ENCODE assay signal across 9 mouse cellular contexts in the genomic region with DNA sequence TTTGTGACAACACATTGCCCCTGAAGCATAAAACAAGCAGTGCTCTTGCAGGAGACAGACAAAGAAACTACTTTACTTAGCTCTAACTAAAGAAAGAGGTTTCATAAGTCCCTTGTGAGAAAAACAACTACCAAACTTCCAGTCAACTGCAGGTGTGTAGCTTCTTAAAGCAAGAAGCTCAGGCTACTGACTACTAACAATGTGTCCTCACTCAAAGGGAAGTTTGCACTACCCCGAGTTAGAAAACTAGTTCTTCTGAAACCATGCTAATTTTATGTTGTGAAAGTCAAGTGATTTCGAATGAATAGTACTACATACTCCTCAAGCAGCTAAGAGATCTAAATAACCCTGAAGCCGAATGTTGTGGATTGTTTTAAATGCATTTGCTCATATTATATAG. TPM values are rescaled to one million over a fixed set of nuclear protein-coding genes. Genes with fewer than 3 reads are reported as not detected.
DNase-seq lines count a peak whose midpoint lies in the region; ATAC-seq and TF ChIP-seq lines count a peak whose summit lies in the region.
"Had no signal": no experiment of that assay in that cellular context is flagged by ENCODE, and none has a peak within 500 bp of the region (broad histone marks: within the 10 kb centered on the region; RNA-seq: fewer than 3 reads in every experiment).

No protein-coding gene starts in this region.

- peaks cover 0 to 4% of the 10 kb centered on the region in 2 experiments; a peak in 1 of 4 replicates for H3K4me1 ChIP-seq in heart, embryonic 14.5 days (ENCODE audit: control insufficient read depth in 2 of 2, insufficient read depth in 2 of 2, low read length in 2 of 2)
- H3K4me1 ChIP-seq in forebrain, postnatal 0 days (ENCODE audit: insufficient read depth): no peaks in the 10 kb centered on the region
- peaks cover 2% of the 10 kb centered on the region; the same call in 1 of the 2 replicates for H3K4me1 ChIP-seq in liver, embryonic 16.5 days (ENCODE audit: control insufficient read depth, low read depth, low read length)

- no peaks in the 10 kb centered on the region for H3K27me3 ChIP-seq in heart, embryonic 14.5 days (ENCODE audit: control insufficient read depth, insufficient read depth, low read length)
- H3K27me3 ChIP-seq in forebrain, postnatal 0 days (ENCODE audit: insufficient read depth, low read length): no peaks in the 10 kb centered on the region
- H3K27me3 ChIP-seq in liver, embryonic 16.5 days (ENCODE audit: control insufficient read depth, insufficient read depth, low read depth, low read length): no peaks in the 10 kb centered on the region

- peak overlapping the region in 1 of 2 experiments; percentile 30; a peak in 1 of 4 replicates for H3K27ac ChIP-seq in heart, embryonic 14.5 days (replicated peaks in 1 of 2; ENCODE audit: control insufficient read depth in 1 of 2, insufficient read depth in 1 of 2, low read depth in 2 of 2, low read length in 2 of 2)
- no peak overlapping the region for H3K27ac ChIP-seq in forebrain, postnatal 0 days (ENCODE audit: low read depth, low read length)
- no peak overlapping the region for H3K27ac ChIP-seq in liver, embryonic 16.5 days (ENCODE audit: low read length)

- no peak for ATAC-seq in heart, embryonic 14.5 days (ENCODE audit: insufficient number of reproducible peaks, insufficient read depth, low FRiP score, low read depth)
- ATAC-seq in forebrain, postnatal 0 days: no peak
- ATAC-seq in liver, embryonic 16.5 days (ENCODE audit: low read depth): no peak

- H3K9ac ChIP-seq in heart, embryonic 14.5 days (ENCODE audit: low read length): peak overlapping the region; percentile 81
- H3K9ac ChIP-seq in forebrain, postnatal 0 days: no peak overlapping the region
- no peak overlapping the region for H3K9ac ChIP-seq in liver, embryonic 16.5 days (ENCODE audit: low read depth, low read length)

- WGBS in heart, embryonic 14.5 days: 78% methylated on average over 3 of the region's 3 CpGs
- 56% methylated on average over 3 of the region's 3 CpGs for WGBS in forebrain, postnatal 0 days
- WGBS in liver, embryonic 16.5 days (ENCODE audit: insufficient replicate concordance): 55% methylated on average over 3 of the region's 3 CpGs

- no peak for TF ChIP-seq CTCF in forebrain, postnatal 0 days (IDR thresholded peaks at IDR 0.05; ENCODE audit: low read depth)

- H3K4me3 ChIP-seq in heart, embryonic 14.5 days (ENCODE audit: control insufficient read depth in 1 of 2, insufficient read depth in 1 of 2, low read depth in 1 of 2, low read length in 2 of 2): peak overlapping the region in 1 of 2 experiments; percentile 76; a peak in 1 of 4 replicates
- no peak overlapping the region for H3K4me3 ChIP-seq in forebrain, postnatal 0 days (ENCODE audit: low read depth, low read length)
- no peak overlapping the region for H3K4me3 ChIP-seq in liver, embryonic 16.5 days (ENCODE audit: low read depth, low read length)

- H3K9me3 ChIP-seq in heart, embryonic 14.5 days (ENCODE audit: control insufficient read depth, low read length): no peaks in the 10 kb centered on the region
- H3K9me3 ChIP-seq in forebrain, postnatal 0 days (ENCODE audit: low read length): no peaks in the 10 kb centered on the region
- H3K9me3 ChIP-seq in liver, embryonic 16.5 days (replicated peaks; ENCODE audit: control insufficient read depth, low read length): no peaks in the 10 kb centered on the region

- H3K4me2 ChIP-seq in heart, embryonic 14.5 days (ENCODE audit: low read length): peak overlapping the region; percentile 62
- peak overlapping the region; percentile 13; the same call in 1 of the 2 replicates for H3K4me2 ChIP-seq in forebrain, postnatal 0 days (ENCODE audit: low read depth)
- peak overlapping the region; percentile 4; the same call in 1 of the 2 replicates for H3K4me2 ChIP-seq in liver, embryonic 16.5 days (ENCODE audit: low read depth, low read length)

- peaks cover 5% of the 10 kb centered on the region for H3K36me3 ChIP-seq in heart, embryonic 14.5 days (ENCODE audit: control insufficient read depth, insufficient read depth, low read length)
- H3K36me3 ChIP-seq in forebrain, postnatal 0 days (ENCODE audit: insufficient read depth): no peaks in the 10 kb centered on the region
- H3K36me3 ChIP-seq in liver, embryonic 16.5 days (ENCODE audit: control insufficient read depth, insufficient read depth): no peaks in the 10 kb centered on the region

- DNase-seq in heart, adult 11 months: no peak
- DNase-seq in A20 (ENCODE audit: low read depth, low spot score): peak; percentile 77
- no peak for DNase-seq in forebrain, postnatal 0 days
- DNase-seq in adipocyte (ENCODE audit: low spot score): no peak
- no peak for DNase-seq in left cerebral cortex, adult 18-20 months (ENCODE audit: low spot score in 2 of 2)
- DNase-seq in cerebellum, adult 11 months: no peak
- DNase-seq: thymus, adult 18-20 months had no signal

RNA-seq across cellular contexts. Expression of gene Manea, which starts 1.6 kb away (rescaled TPM):
- polyA plus RNA-seq in heart, embryonic 14.5 days (2014; fragmentation: Nextera tagmentation; extraction: Ambion mirVana): 16.3 and 18.3 TPM in 2 replicates
- 30.0 and 33.2 TPM in 2 replicates for total RNA-seq in forebrain, postnatal 0 days (2014; rRNA removed)
- polyA plus RNA-seq in forebrain, postnatal 0 days (2015; fragmentation: Nextera tagmentation; extraction: Ambion mirVana): 7.8 and 11.3 TPM in 2 replicates
- 3.8 and 4.4 TPM in 2 replicates for polyA plus RNA-seq in liver, embryonic 16.5 days (2015; fragmentation: Nextera tagmentation; extraction: Ambion mirVana)
- 10 to 100 TPM; 30.0 to 38.3 TPM for total RNA-seq in left cerebral cortex, adult 18-20 months (2021)

Comparison
In these comparisons a context has a peak if more than half of its experiments do, and no peak if none do; other contexts are left out.
1. H3K4me2 ChIP-seq: peak in every context shown above with its lines; median percentile 62 in heart, embryonic 14.5 days; 13 in forebrain, postnatal 0 days; 4 in liver, embryonic 16.5 days.